Mouse (Mus musculus): ENCODE results near the gene Zfp617.

DNA sequence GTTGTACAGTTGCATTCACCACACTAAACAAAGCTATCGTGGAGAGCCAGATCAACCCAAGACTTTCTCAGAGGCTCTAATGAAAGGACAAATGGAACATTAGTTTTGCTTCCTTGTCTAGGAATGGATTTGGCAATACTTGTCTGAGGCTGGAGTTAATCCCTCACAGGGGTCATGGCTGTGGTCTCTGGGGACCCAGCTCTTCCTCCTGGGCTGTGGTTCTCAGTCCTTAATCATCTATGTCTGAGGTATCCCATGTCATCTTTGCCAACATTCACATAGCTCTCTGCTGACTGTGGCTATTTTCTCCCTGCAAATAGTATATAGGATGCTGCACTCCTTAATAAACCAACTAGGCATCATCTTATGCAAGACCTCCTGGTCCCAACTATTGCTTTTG, 33.3 kb downstream of the Zfp617 start:
- TF ChIP-seq CTCF (IDR thresholded peaks at IDR 0.05; ENCODE audit: low read depth): no peak
- TF ChIP-seq EP300 (IDR thresholded peaks at IDR 0.05; ENCODE audit: low read depth): no peak
